Mouse (Mus musculus) heart, adult 18-20 months (tissue): ENCODE data around the gene Clec4a1. TPM values are rescaled to one million over a fixed set of nuclear protein-coding genes. Genes with fewer than 3 reads are reported as not detected.

Source experiments
- total RNA-seq, 2 experiments: library from RNA; stranded (reverse); gene quantifications; 2 replicates each; pipeline ENCODE4 v1.2.3; 2021

Gene Clec4a1
- total RNA-seq, 2 experiments from 2014 or later = 4.0 to 4.1 TPM

Other genes with a start within 250 kb of the Clec4a1 start
- gene Nanog, start 214.4 kb upstream of the Clec4a1 start, total RNA-seq = not detected
- 1 to 10 TPM; 2.7 to 3.5 TPM for gene Slc2a3, start 120.2 kb upstream of the Clec4a1 start, total RNA-seq
- gene Foxj2, start 101.9 kb upstream of the Clec4a1 start, total RNA-seq = 10 to 100 TPM; 31.7 to 33.5 TPM
- gene C3ar1, start 65.7 kb upstream of the Clec4a1 start, total RNA-seq = 1 to 10 TPM; 1.3 to 1.6 TPM
- gene Necap1, start 47.4 kb upstream of the Clec4a1 start, total RNA-seq = 10 to 100 TPM; 20.7 to 24.3 TPM
- gene Clec4a3, start 30.7 kb downstream of the Clec4a1 start, total RNA-seq = 1 to 10 TPM; 3.0 to 4.3 TPM
- not detected for gene Clec4a4, start 68.5 kb downstream of the Clec4a1 start, total RNA-seq
- not detected for gene Clec4b1, start 128.1 kb downstream of the Clec4a1 start, total RNA-seq
- 1 to 10 TPM; 1.3 to 1.5 TPM for gene Clec4a2, start 184.6 kb downstream of the Clec4a1 start, total RNA-seq